8 mouse cellular contexts compared by ENCODE assay signal in the genomic region with DNA sequence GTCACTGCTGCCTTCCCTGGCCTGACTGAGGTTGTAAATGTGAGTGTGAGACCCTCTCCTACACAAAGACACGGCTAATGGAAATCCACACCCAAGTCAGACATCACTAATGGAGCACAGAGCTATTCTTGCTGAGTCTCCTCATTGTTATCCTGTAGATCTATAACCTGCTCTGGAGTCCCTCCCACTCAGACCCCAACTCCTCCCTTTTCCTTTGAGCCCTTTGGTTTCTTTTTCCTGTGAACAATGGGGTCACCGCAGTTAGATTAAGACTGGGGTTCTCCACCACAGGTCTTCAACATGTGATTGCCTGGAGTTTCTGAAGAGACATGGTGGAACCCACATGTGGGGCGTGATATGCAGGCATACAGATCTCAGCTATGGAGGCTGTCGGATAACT. TPM values are rescaled to one million over a fixed set of nuclear protein-coding genes. Genes with fewer than 3 reads are reported as not detected.
DNase-seq lines count a peak whose midpoint lies in the region; ATAC-seq lines count a peak whose summit lies in the region.

No protein-coding gene starts in this region.

- no peak overlapping the region for H3K9ac ChIP-seq in kidney, embryonic 15.5 days
- no peak overlapping the region for H3K9ac ChIP-seq in intestine, embryonic 16.5 days (ENCODE audit: low read depth, low read length)
- H3K9ac ChIP-seq in neural tube, embryonic 11.5 days (ENCODE audit: low read length): peak overlapping the region; percentile 42

- no peaks in the 10 kb centered on the region for H3K9me3 ChIP-seq in kidney, embryonic 15.5 days (replicated peaks)
- H3K9me3 ChIP-seq in intestine, embryonic 16.5 days (ENCODE audit: control insufficient read depth, low read length): no peaks in the 10 kb centered on the region
- no peaks in the 10 kb centered on the region for H3K9me3 ChIP-seq in neural tube, embryonic 11.5 days (ENCODE audit: control insufficient read depth, low read length)

- no peaks in the 10 kb centered on the region for H3K27me3 ChIP-seq in kidney, embryonic 15.5 days
- H3K27me3 ChIP-seq in intestine, embryonic 16.5 days (replicated peaks; ENCODE audit: control insufficient read depth, insufficient read depth, low read length): no peaks in the 10 kb centered on the region
- no peaks in the 10 kb centered on the region for H3K27me3 ChIP-seq in neural tube, embryonic 11.5 days (ENCODE audit: control insufficient read depth, insufficient read depth, low read length)

- ATAC-seq in kidney, embryonic 15.5 days (replicated peaks; ENCODE audit: low FRiP score): no peak
- ATAC-seq in intestine, embryonic 16.5 days: no peak
- no peak for ATAC-seq in neural tube, embryonic 11.5 days (ENCODE audit: insufficient read depth, low FRiP score, low TSS enrichment)

- DNase-seq in kidney, postnatal 36 days: no peak
- peak; percentile 81 for DNase-seq in embryo, embryonic 10.5 days (ENCODE audit: low spot score)
- peak; percentile 54 for DNase-seq in neural tube, embryonic 11.5 days (ENCODE audit: low spot score)
- DNase-seq in spleen, postnatal 4 days (ENCODE audit: low spot score in 2 of 2): no peak
- DNase-seq in adrenal gland, adult 2 months: no peak
- DNase-seq in right cerebral cortex, postnatal 36 days (ENCODE audit: low spot score in 2 of 2): no peak

- peak overlapping the region; percentile 21; the same call in 1 of the 2 replicates for H3K4me2 ChIP-seq in kidney, embryonic 15.5 days
- no peak overlapping the region for H3K4me2 ChIP-seq in intestine, embryonic 16.5 days (ENCODE audit: low read depth, low read length)
- peak overlapping the region; percentile 24 for H3K4me2 ChIP-seq in neural tube, embryonic 11.5 days (ENCODE audit: low read depth)

- H3K4me3 ChIP-seq in kidney, embryonic 15.5 days (replicated peaks): 0 out of 2 replicates have a peak overlapping the region, but pooled peaks have one; percentile 16
- H3K4me3 ChIP-seq in intestine, embryonic 16.5 days (ENCODE audit: low read length): no peak overlapping the region
- no peak overlapping the region for H3K4me3 ChIP-seq in neural tube, embryonic 11.5 days (ENCODE audit: low read depth, low read length)

- H3K27ac ChIP-seq in kidney, embryonic 15.5 days: peak overlapping the region; percentile 83
- peak overlapping the region; percentile 62 for H3K27ac ChIP-seq in intestine, embryonic 16.5 days (ENCODE audit: low read length)
- peak overlapping the region; percentile 89 for H3K27ac ChIP-seq in neural tube, embryonic 11.5 days (ENCODE audit: low read depth, low read length)

- H3K4me1 ChIP-seq in kidney, embryonic 15.5 days: peaks cover 45% of the 10 kb centered on the region
- H3K4me1 ChIP-seq in intestine, embryonic 16.5 days (ENCODE audit: control insufficient read depth, insufficient read depth, low read length): peaks cover 27% of the 10 kb centered on the region
- peaks cover 45% of the 10 kb centered on the region for H3K4me1 ChIP-seq in neural tube, embryonic 11.5 days (ENCODE audit: control insufficient read depth, insufficient read depth, low read length)

- no peaks in the 10 kb centered on the region for H3K36me3 ChIP-seq in kidney, embryonic 15.5 days
- no peaks in the 10 kb centered on the region for H3K36me3 ChIP-seq in intestine, embryonic 16.5 days (ENCODE audit: control insufficient read depth, insufficient read depth, low read length)
- H3K36me3 ChIP-seq in neural tube, embryonic 11.5 days (ENCODE audit: control insufficient read depth, insufficient read depth, low read length): no peaks in the 10 kb centered on the region

- 53% methylated on average over 4 of the region's 4 CpGs for WGBS in kidney, embryonic 15.5 days
- WGBS in intestine, embryonic 16.5 days: 69% methylated on average over 4 of the region's 4 CpGs
- 43% methylated on average over 4 of the region's 4 CpGs for WGBS in neural tube, embryonic 11.5 days

RNA-seq across cellular contexts. Expression of a gene that starts 57.0 kb away (rescaled TPM):
- polyA plus RNA-seq in kidney, embryonic 15.5 days (2015; fragmentation: Nextera tagmentation; extraction: Ambion mirVana): 16.0 TPM in 2 replicates
- 7.9 and 8.0 TPM in 2 replicates for polyA plus RNA-seq in intestine, embryonic 16.5 days (2015; fragmentation: Nextera tagmentation; extraction: Ambion mirVana)
- 28.9 and 31.9 TPM in 2 replicates for polyA plus RNA-seq in neural tube, embryonic 11.5 days (2014; fragmentation: Nextera tagmentation; extraction: Ambion mirVana)
- total RNA-seq in adrenal gland, adult 2 months (2021): 10 to 100 TPM; 11.2 to 18.2 TPM
- 35.4 and 37.9 TPM in 2 replicates for polyA plus RNA-seq in adrenal gland, adult 2 months (2012; rRNA removed)

Comparison
In these comparisons a context has a peak if more than half of its experiments do, and no peak if none do; other contexts are left out.
1. DNase-seq: peak in embryo, embryonic 10.5 days (single experiment) and neural tube, embryonic 11.5 days (single experiment); none in kidney, postnatal 36 days (0 of 2), spleen, postnatal 4 days (0 of 2), adrenal gland, adult 2 months (single experiment) and right cerebral cortex, postnatal 36 days (0 of 2).
2. Peak in every context shown above with its lines, with median percentiles within 50 percentile points of each other: H3K27ac ChIP-seq.